Mouse (Mus musculus): ENCODE data around the gene Ptpre. TPM values are rescaled to one million over a fixed set of nuclear protein-coding genes. Genes with fewer than 3 reads are reported as not detected.
"Not testable (repeated sequence)": the region's sequence is repeated elsewhere in the genome, so short reads cannot be mapped to it uniquely, and the experiment has no call there.

Gene Ptpre
- polyA plus RNA-seq, 1 experiment from 2014 or later = 1.9 TPM

DNA sequence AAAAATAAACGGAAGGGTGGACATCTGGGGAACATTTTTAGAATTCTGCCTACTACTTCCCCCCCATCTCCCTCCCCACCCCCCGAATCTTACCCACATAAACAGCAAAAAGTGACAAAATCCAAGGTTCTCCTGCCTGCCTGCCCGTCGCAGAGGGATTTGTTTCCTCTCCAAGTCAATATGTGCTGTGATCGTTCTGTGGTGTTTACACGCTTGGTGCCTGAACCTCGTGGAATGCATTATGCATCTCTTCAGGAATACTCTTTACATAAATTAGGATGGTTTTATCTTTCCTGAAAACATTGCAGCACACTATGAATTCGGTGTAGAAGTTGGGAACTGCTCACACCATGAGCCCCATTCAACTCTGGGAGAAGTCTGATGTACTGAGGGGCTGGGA is 26.7 kb downstream of the Ptpre start:
- WGBS = 73% methylated on average over 8 of the region's 8 CpGs
- DNase-seq (ENCODE audit: low spot score) = no peak
- ATAC-seq = no peak

DNA sequence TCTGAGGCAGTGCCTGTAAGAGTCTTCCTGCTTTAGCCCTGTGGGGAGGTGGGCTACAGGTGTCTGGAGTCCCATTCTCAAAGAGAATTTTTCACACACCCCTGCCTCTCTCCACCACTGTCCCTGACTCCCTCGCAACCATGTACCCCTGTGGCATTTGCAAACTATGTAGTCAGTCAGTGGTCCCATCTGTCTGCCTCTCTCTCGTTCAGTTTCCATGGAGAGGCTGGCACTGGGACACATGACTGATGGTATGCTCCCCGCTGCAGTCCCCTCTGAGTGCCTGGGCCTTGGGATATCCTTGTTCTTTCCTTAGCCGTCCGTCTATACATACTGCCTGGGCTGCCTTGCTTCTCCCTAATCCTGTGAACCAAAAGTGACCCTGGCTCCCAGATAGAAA is 28.7 kb downstream of the Ptpre start:
- WGBS = 83% methylated on average over 5 of the region's 5 CpGs
- Histone ChIP-seq H3K9ac (ENCODE audit: low read length) (no peak overlapping the region), H3K4me3 (ENCODE audit: low read depth, low read length) (no peak overlapping the region), H3K9me3 (replicated peaks; ENCODE audit: control insufficient read depth, low read length) (0 out of 2 replicates have a peak, but pooled peaks cover 3% of the 10 kb centered on the region), H3K4me2 (ENCODE audit: low read length) (no peak overlapping the region), H3K27me3 (replicated peaks; ENCODE audit: control insufficient read depth, insufficient read depth, low read length) (no peaks in the 10 kb centered on the region), H3K27ac (ENCODE audit: low read depth, low read length) (no peak overlapping the region), H3K4me1 (ENCODE audit: control insufficient read depth, insufficient read depth, low read length) (no peaks in the 10 kb centered on the region), H3K36me3 (ENCODE audit: control insufficient read depth, insufficient read depth, low read length) (no peaks in the 10 kb centered on the region)
- ATAC-seq (no peak), DNase-seq (ENCODE audit: low spot score) (no peak)

More for the DNA sequence above, 26.7 kb downstream of the Ptpre start:
- no peaks in the 10 kb centered on the region for H3K4me1 ChIP-seq (ENCODE audit: control insufficient read depth, insufficient read depth, low read length)
- no peak overlapping the region for H3K27ac ChIP-seq (ENCODE audit: low read depth, low read length)
- no peaks in the 10 kb centered on the region for H3K9me3 ChIP-seq (replicated peaks; ENCODE audit: control insufficient read depth, low read length)
- no peaks in the 10 kb centered on the region for H3K36me3 ChIP-seq (ENCODE audit: control insufficient read depth, insufficient read depth, low read length)
- no peak overlapping the region for H3K4me2 ChIP-seq (ENCODE audit: low read length)
- H3K27me3 ChIP-seq (replicated peaks; ENCODE audit: control insufficient read depth, insufficient read depth, low read length) = no peaks in the 10 kb centered on the region
- no peak overlapping the region for H3K9ac ChIP-seq (ENCODE audit: low read length)
- H3K4me3 ChIP-seq (ENCODE audit: low read depth, low read length) = no peak overlapping the region

DNA sequence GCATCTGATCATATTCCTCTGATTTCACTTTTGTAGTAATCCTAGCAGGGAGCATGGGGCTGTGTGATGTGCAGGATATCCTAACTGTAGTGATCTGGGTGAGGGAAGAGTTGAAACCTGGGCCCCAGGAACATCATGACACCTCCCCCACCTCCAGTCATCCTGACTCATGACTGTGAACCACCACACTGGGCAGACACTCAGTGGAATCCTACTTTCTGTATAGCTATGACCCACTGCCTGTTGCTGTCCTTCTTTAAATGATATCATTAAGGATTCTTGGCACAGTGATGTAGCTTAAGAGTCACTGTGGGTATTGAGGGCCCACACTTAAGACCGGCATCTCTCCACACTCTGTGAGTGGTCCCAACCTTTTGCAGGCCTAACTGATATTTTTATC is 30.3 kb downstream of the Ptpre start:
- no peak overlapping the region for H3K27ac ChIP-seq (ENCODE audit: low read depth, low read length)
- WGBS = 80% methylated on average over 1 of the region's 1 CpGs

DNA sequence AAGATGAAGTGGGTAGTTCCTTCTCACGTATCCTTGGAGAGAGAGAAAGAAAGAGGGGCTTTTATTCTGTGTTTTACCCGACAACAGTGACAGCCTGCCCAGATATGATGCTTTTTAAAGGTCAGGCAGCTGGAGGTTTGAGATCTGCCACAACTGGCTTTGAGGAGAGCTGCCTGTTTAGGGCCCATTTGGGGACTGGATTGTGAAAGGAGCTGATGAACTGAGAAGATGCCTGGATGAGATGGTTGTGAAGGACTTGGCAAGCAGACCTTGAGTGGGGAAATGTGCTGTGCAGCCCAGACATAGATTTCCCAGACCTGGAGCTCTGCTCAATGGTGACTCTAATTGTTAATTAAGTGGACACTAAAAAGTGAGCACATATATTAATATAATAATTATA is 31.3 kb downstream of the Ptpre start:
- Histone ChIP-seq H3K4me1 (ENCODE audit: control insufficient read depth, insufficient read depth, low read length) (no peaks in the 10 kb centered on the region), H3K36me3 (ENCODE audit: control insufficient read depth, insufficient read depth, low read length) (no peaks in the 10 kb centered on the region), H3K27me3 (replicated peaks; ENCODE audit: control insufficient read depth, insufficient read depth, low read length) (no peaks in the 10 kb centered on the region), H3K27ac (ENCODE audit: low read depth, low read length) (no peak overlapping the region), H3K9me3 (replicated peaks; ENCODE audit: control insufficient read depth, low read length) (0 out of 2 replicates have a peak, but pooled peaks cover 3% of the 10 kb centered on the region), H3K9ac (ENCODE audit: low read length) (no peak overlapping the region), H3K4me3 (ENCODE audit: low read depth, low read length) (no peak overlapping the region), H3K4me2 (ENCODE audit: low read length) (no peak overlapping the region)
- DNase-seq (ENCODE audit: low spot score) = no peak
- ATAC-seq = no peak
- 76% methylated on average over 2 of the region's 2 CpGs for WGBS

More for the DNA sequence above, 30.3 kb downstream of the Ptpre start:
- H3K9me3 ChIP-seq (replicated peaks; ENCODE audit: control insufficient read depth, low read length) = 0 out of 2 replicates have a peak, but pooled peaks cover 3% of the 10 kb centered on the region
- ATAC-seq (no peak), DNase-seq (ENCODE audit: low spot score) (no peak)
- no peaks in the 10 kb centered on the region for H3K4me1 ChIP-seq (ENCODE audit: control insufficient read depth, insufficient read depth, low read length)
- H3K36me3 ChIP-seq (ENCODE audit: control insufficient read depth, insufficient read depth, low read length) = no peaks in the 10 kb centered on the region
- H3K9ac ChIP-seq (ENCODE audit: low read length) = no peak overlapping the region
- no peak overlapping the region for H3K4me3 ChIP-seq (ENCODE audit: low read depth, low read length)
- no peak overlapping the region for H3K4me2 ChIP-seq (ENCODE audit: low read length)
- H3K27me3 ChIP-seq (replicated peaks; ENCODE audit: control insufficient read depth, insufficient read depth, low read length) = no peaks in the 10 kb centered on the region

DNA sequence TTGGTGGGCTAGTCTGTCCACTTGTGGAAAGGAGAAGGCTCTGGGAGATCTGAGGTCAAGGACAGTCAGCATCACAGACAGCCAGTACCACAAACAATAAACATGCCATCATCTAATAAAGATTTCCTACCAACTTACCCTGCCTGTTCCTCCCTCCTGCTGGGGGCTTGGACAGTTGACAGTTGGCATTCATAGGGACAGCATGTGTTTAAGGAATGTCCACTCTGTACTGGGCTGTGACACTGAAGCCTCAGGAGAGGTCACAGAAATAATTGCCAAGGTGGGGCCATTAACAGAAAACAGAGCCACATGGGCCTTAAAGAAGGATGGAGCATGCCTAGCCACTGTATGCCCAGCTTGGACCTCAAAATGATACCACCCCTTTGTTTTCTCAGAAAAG is 34.1 kb downstream of the Ptpre start:
- Histone ChIP-seq H3K36me3 (ENCODE audit: control insufficient read depth, insufficient read depth, low read length) (no peaks in the 10 kb centered on the region), H3K4me3 (ENCODE audit: low read depth, low read length) (no peak overlapping the region), H3K4me1 (ENCODE audit: control insufficient read depth, insufficient read depth, low read length) (no peaks in the 10 kb centered on the region), H3K27me3 (replicated peaks; ENCODE audit: control insufficient read depth, insufficient read depth, low read length) (no peaks in the 10 kb centered on the region), H3K9ac (ENCODE audit: low read length) (no peak overlapping the region), H3K9me3 (replicated peaks; ENCODE audit: control insufficient read depth, low read length) (0 out of 2 replicates have a peak, but pooled peaks cover 3% of the 10 kb centered on the region), H3K27ac (ENCODE audit: low read depth, low read length) (no peak overlapping the region), H3K4me2 (ENCODE audit: low read length) (no peak overlapping the region)
- no peak for DNase-seq (ENCODE audit: low spot score)
- no peak for ATAC-seq

DNA sequence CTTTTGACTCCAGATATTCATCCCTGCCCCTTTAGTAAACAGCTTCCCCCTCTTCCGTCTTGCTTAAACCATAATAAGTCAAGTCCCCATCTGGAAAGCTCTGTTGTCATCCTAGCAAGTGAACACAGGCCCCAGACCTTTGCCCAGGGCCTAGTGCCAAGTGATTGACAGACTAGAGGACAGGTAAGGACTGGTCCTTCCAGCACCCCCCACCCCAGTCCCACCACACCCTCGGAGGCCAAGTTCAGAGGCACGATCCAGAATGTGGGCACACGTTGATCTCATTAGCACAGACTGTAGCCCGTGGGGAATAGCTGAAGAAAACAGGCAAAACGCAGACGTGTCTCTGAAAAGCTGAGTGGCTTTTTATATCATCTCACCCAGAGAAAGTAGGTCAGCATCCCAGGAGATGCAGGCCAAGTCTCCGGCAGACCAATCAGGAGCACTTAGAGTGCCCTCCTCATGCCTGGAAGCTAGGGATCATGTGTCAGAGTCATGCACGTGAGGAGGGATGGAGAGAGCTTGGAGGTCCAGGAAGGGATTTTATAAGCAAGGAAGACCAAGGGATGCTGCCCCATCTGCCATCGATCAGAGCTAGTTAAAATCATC is 34.8 kb downstream of the Ptpre start:
- Histone ChIP-seq H3K4me3 (ENCODE audit: low read depth, low read length) (no peak overlapping the region), H3K36me3 (ENCODE audit: control insufficient read depth, insufficient read depth, low read length) (no peaks in the 10 kb centered on the region), H3K9me3 (replicated peaks; ENCODE audit: control insufficient read depth, low read length) (0 out of 2 replicates have a peak, but pooled peaks cover 3% of the 10 kb centered on the region), H3K4me2 (ENCODE audit: low read length) (no peak overlapping the region), H3K27me3 (replicated peaks; ENCODE audit: control insufficient read depth, insufficient read depth, low read length) (no peaks in the 10 kb centered on the region), H3K27ac (ENCODE audit: low read depth, low read length) (no peak overlapping the region), H3K4me1 (ENCODE audit: control insufficient read depth, insufficient read depth, low read length) (no peaks in the 10 kb centered on the region), H3K9ac (ENCODE audit: low read length) (no peak overlapping the region)
- DNase-seq (ENCODE audit: low spot score) = no peak
- WGBS = 77% methylated on average over 10 of the region's 10 CpGs
- no peak for ATAC-seq

DNA sequence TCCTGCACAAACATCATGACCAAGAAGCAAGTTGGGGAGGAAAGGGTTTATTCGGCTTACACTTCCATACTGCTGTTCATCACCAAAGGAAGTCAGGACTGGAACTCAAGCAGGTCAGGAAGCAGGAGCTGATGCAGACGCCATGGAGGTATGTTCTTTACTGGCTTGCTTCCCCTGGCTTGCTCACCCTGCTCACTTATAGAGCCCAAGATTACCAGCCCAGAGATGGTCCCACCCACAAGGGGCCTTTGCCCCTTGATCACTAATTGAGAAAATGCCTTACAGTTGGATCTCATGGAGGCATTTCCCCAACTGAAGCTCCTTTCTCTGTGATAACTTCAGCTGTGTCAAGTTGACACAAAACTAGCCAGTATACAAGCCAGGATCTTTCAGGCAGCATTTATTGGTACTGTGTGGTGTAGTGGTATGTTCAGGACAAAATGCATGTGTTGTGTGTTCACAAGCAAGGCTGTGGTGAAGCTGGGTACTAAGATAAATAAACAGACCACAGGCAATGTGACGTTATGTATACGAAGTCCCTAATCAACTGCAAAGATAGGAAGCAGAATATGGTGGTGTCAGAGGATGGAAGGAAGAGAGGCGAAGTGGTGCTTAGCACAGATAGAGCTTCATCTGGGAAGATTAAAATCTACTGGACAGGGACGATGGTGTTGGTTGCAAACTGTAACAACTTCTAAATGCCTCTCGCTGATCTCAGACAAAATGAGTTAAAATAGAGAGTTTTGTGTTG is 38.2 kb downstream of the Ptpre start:
- H3K9ac ChIP-seq (ENCODE audit: low read length); H3K4me3 ChIP-seq (ENCODE audit: low read depth, low read length); H3K27ac ChIP-seq (ENCODE audit: low read depth, low read length); DNase-seq (ENCODE audit: low spot score); H3K4me1 ChIP-seq (ENCODE audit: control insufficient read depth, insufficient read depth, low read length); H3K36me3 ChIP-seq (ENCODE audit: control insufficient read depth, insufficient read depth, low read length); ATAC-seq; H3K27me3 ChIP-seq (replicated peaks; ENCODE audit: control insufficient read depth, insufficient read depth, low read length); H3K4me2 ChIP-seq (ENCODE audit: low read length); H3K9me3 ChIP-seq (replicated peaks; ENCODE audit: control insufficient read depth, low read length): not testable (repeated sequence)
- WGBS = 91% methylated on average over 7 of the region's 7 CpGs

DNA sequence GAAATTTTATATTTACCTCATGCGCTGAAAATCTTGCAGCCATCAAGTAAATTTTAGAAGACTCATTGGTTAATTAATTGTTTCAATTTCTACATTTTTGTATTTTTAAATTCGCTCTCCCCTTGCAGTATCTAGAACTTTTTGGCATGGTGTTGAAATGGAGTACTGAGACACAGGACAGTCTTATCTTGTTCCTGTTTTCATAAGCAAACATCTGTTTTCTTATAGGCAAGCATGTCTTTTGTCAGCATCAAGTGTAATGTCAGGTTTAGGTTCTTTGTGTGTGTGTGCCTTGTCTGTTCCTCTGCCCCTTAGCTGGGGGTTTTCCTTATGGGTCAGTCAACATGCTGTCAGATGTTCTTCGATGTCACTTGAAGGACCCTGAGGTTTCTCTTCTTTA is 39.0 kb downstream of the Ptpre start:
- ATAC-seq = no peak
- Histone ChIP-seq H3K27ac (ENCODE audit: low read depth, low read length) (no peak overlapping the region), H3K4me3 (ENCODE audit: low read depth, low read length) (no peak overlapping the region), H3K36me3 (ENCODE audit: control insufficient read depth, insufficient read depth, low read length) (no peaks in the 10 kb centered on the region), H3K4me2 (ENCODE audit: low read length) (no peak overlapping the region), H3K9me3 (replicated peaks; ENCODE audit: control insufficient read depth, low read length) (no peaks in the 10 kb centered on the region), H3K27me3 (replicated peaks; ENCODE audit: control insufficient read depth, insufficient read depth, low read length) (no peaks in the 10 kb centered on the region), H3K4me1 (ENCODE audit: control insufficient read depth, insufficient read depth, low read length) (no peaks in the 10 kb centered on the region), H3K9ac (ENCODE audit: low read length) (no peak overlapping the region)
- WGBS = 92% methylated on average over 3 of the region's 3 CpGs
- no peak for DNase-seq (ENCODE audit: low spot score)

DNA sequence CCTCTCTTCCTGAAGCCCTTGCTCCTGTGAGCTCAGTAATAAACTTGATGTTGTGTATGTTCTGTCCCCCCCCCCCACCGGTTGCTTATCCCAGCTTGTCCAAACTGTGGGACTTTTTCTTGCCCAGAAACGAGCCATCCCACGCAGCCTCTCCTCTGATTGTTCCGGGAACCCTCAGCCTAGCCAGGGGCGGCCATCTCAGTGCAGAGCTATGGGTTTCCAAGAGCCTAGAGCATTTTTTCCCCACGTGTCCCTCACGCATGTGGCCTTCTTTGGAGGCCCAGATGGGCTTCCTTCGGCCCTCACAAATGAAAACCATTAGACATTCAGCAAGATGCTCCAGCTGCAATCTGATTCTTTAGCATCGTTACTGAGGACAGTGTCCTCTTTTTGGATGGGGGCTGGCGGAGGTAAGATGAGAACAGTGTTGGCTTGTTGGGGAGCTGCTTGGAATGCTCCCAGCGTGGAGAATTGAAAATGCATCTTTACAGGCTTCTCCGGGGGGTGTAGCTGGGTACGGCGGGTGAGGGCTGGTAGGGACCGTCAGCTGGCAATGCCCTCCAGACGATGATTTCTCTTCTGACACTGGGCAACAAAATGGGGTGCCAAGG is 41.5 kb downstream of the Ptpre start:
- no peak overlapping the region for H3K27ac ChIP-seq (ENCODE audit: low read depth, low read length)
- no peak for ATAC-seq
- no peaks in the 10 kb centered on the region for H3K9me3 ChIP-seq (replicated peaks; ENCODE audit: control insufficient read depth, low read length)
- no peak for DNase-seq (ENCODE audit: low spot score)
- 83% methylated on average over 16 of the region's 16 CpGs for WGBS
- H3K36me3 ChIP-seq (ENCODE audit: control insufficient read depth, insufficient read depth, low read length) = no peaks in the 10 kb centered on the region
- no peaks in the 10 kb centered on the region for H3K4me1 ChIP-seq (ENCODE audit: control insufficient read depth, insufficient read depth, low read length)
- H3K9ac ChIP-seq (ENCODE audit: low read length) = no peak overlapping the region
- H3K27me3 ChIP-seq (replicated peaks; ENCODE audit: control insufficient read depth, insufficient read depth, low read length) = no peaks in the 10 kb centered on the region
- no peak overlapping the region for H3K4me3 ChIP-seq (ENCODE audit: low read depth, low read length)
- no peak overlapping the region for H3K4me2 ChIP-seq (ENCODE audit: low read length)

Data from forebrain, embryonic 14.5 days (tissue).